Mouse (Mus musculus) liver, postnatal 0 days (tissue): Measurements from ENCODE around the gene Brap. TPM values are rescaled to one million over a fixed set of nuclear protein-coding genes. Genes with fewer than 3 reads are reported as not detected.
A peak's percentile ranks its signal among the peaks of the same experiment; 100 is the strongest.

Source experiments
- ATAC-seq: fragments of 200-750 bp; cut with Nextera tagmentation; 2 replicates; pipeline ENCODE4 v1.8.0; 2017; ENCODE audit warnings: mild to moderate bottlenecking, moderate library complexity
- DNase-seq: peaks from one replicate; pipeline ENCODE4 v3.0.0-alpha.2; 2016
- H3K27ac ChIP-seq: fragments of 300-500 bp; sonication (generic); 2 replicates; pipeline ENCODE4 v1.5.1; 2014; ENCODE audit warnings: antibody characterized with exemption, moderate library complexity, mild to moderate bottlenecking, low read depth
- H3K27me3 ChIP-seq: fragments of 300-500 bp; sonication (generic); 2 replicates; pipeline ENCODE4 v1.6.1; 2014; ENCODE audit warnings: low read length, control low read depth, mixed read lengths; ENCODE audit not compliant: insufficient read depth
- H3K36me3 ChIP-seq: fragments of 300-500 bp; sonication (generic); replicated peaks from 2 replicates; pipeline ENCODE4 v1.6.1; 2014; ENCODE audit warnings: mild to moderate bottlenecking, control low read depth, low read length, moderate library complexity, mixed read lengths; ENCODE audit not compliant: insufficient read depth
- H3K4me1 ChIP-seq: fragments of 300-500 bp; sonication (generic); 2 replicates; pipeline ENCODE4 v1.6.1; 2014; ENCODE audit warnings: antibody characterized with exemption, mild to moderate bottlenecking, control low read depth; ENCODE audit not compliant: insufficient read depth
- H3K4me2 ChIP-seq: fragments of 300-500 bp; sonication (generic); 2 replicates; pipeline ENCODE4 v1.6.1; 2014; ENCODE audit warnings: low read depth, mild to moderate bottlenecking, low read length, moderate library complexity, mixed read lengths
- H3K4me3 ChIP-seq: fragments of 300-500 bp; sonication (generic); 2 replicates; pipeline ENCODE4 v1.5.1; 2014; ENCODE audit warnings: low read depth, low read length
- H3K9ac ChIP-seq: fragments of 300-500 bp; sonication (generic); replicated peaks from 2 replicates; pipeline ENCODE4 v1.6.1; 2014; ENCODE audit warnings: mild to moderate bottlenecking, moderate library complexity
- H3K9me3 ChIP-seq: fragments of 300-500 bp; sonication (generic); 2 replicates; pipeline ENCODE4 v1.6.1; 2016; ENCODE audit warnings: mild to moderate bottlenecking, control low read depth, low read length, mixed read lengths
- CTCF ChIP-seq: sonication (generic); IDR thresholded peaks from 2 replicates; pipeline ENCODE4 v1.5.1; 2016; ENCODE audit warnings: antibody characterized with exemption, low read depth
- EP300 ChIP-seq: IDR thresholded peaks from 2 replicates; pipeline ENCODE4 v1.6.1; 2016; ENCODE audit warnings: antibody characterized with exemption, low read depth, mild to moderate bottlenecking
- WGBS: fragments of 180-500 bp; shearing (Covaris S2); extraction: QIAGEN DNeasy Blood & Tissue Kit; methylation state at CpG from one replicate; pipeline ENCODE4 v1.1.7; 2014; ENCODE audit not compliant: insufficient replicate concordance; 5-methylcytosine and 5-hydroxymethylcytosine counted together
- polyA plus RNA-seq: library from polyadenylated mRNA; unstranded; fragments of >200 nt; fragmentation: Nextera tagmentation; extraction: Ambion mirVana; gene quantifications from 2 replicates; pipeline ENCODE4 v1.2.1, GENCODE M21; 2015

Gene Brap
- polyA plus RNA-seq, 1 experiment from 2014 or later: 37.9 TPM

- H3K4me1 ChIP-seq: peaks cover 19% of the 10 kb centered on the region
- H3K36me3 ChIP-seq: no peaks in the 10 kb centered on the region
- H3K9me3 ChIP-seq: no peaks in the 10 kb centered on the region
- ATAC-seq: no peak
- H3K27me3 ChIP-seq: no peaks in the 10 kb centered on the region
- WGBS: under 1% methylated on average over 12 of the region's 12 CpGs
- peak overlapping the region; percentile 85 for H3K4me3 ChIP-seq
- no peak for TF ChIP-seq CTCF
- no peak for TF ChIP-seq EP300
- DNase-seq: no peak
- H3K27ac ChIP-seq: peak overlapping the region; percentile 95
- peak overlapping the region; percentile 94 for H3K4me2 ChIP-seq
- peak overlapping the region; percentile 93 for H3K9ac ChIP-seq
Observed at GRCm38 (mm10) chr5:121710851-121711173, 50.4 kb downstream of the Brap start.

- peak within 1 kb of the TSS; percentile 85 for H3K4me3 ChIP-seq
- TF ChIP-seq EP300: peak; percentile 41; the same call in 1 of the 2 replicates
- TF ChIP-seq CTCF: no peak
- H3K27ac ChIP-seq: peak within 1 kb of the TSS; percentile 95
- H3K9ac ChIP-seq: peak within 1 kb of the TSS; percentile 93
- DNase-seq (peak; percentile 88), ATAC-seq (peak; percentile 85)
- peak within 1 kb of the TSS; percentile 94 for H3K4me2 ChIP-seq
- H3K4me1 ChIP-seq: peaks cover 19% of the 10 kb centered on the region
- no peaks in the 10 kb centered on the region for H3K9me3 ChIP-seq
- H3K36me3 ChIP-seq: no peaks in the 10 kb centered on the region
- WGBS: 1% methylated on average over 42 of the region's 103 CpGs
- no peaks in the 10 kb centered on the region for H3K27me3 ChIP-seq
Observed at GRCm38 (mm10) chr5:121711174-121711927, 51.0 kb downstream of the Brap start, which contains the start of gene Atxn2. TSS of gene Atxn2 (plus strand) at chr5:121711337.

GRCm38 (mm10) chr5:121711928-121712231 lies 51.5 kb downstream of the Brap start:
- no peaks in the 10 kb centered on the region for H3K36me3 ChIP-seq
- H3K4me2 ChIP-seq: peak overlapping the region; percentile 94
- DNase-seq (no peak), ATAC-seq (peak; percentile 47)
- under 1% methylated on average over 26 of the region's 57 CpGs for WGBS
- peak overlapping the region; percentile 85 for H3K4me3 ChIP-seq
- H3K9ac ChIP-seq: peak overlapping the region; percentile 93
- H3K27ac ChIP-seq: peak overlapping the region; percentile 95
- no peaks in the 10 kb centered on the region for H3K27me3 ChIP-seq
- peaks cover 19% of the 10 kb centered on the region for H3K4me1 ChIP-seq
- TF ChIP-seq CTCF (no peak), EP300 (no peak)
- no peaks in the 10 kb centered on the region for H3K9me3 ChIP-seq

GRCm38 (mm10) chr5:121712232-121712933 lies 52.0 kb downstream of the Brap start:
- TF ChIP-seq EP300 (no peak), CTCF (no peak)
- Histone ChIP-seq H3K9ac (peak overlapping the region; percentile 93), H3K4me2 (peak overlapping the region; percentile 94), H3K4me1 (peaks cover 19% of the 10 kb centered on the region), H3K9me3 (no peaks in the 10 kb centered on the region), H3K27me3 (no peaks in the 10 kb centered on the region), H3K27ac (peak overlapping the region; percentile 95), H3K36me3 (no peaks in the 10 kb centered on the region), H3K4me3 (peak overlapping the region; percentile 85)
- peak; percentile 64 for DNase-seq
- WGBS: 0% methylated on average over 32 of the region's 66 CpGs
- ATAC-seq: peak; percentile 7

GRCm38 (mm10) chr5:121712934-121713538 lies 52.7 kb downstream of the Brap start:
- peak; percentile 54 for DNase-seq
- peaks cover 19% of the 10 kb centered on the region for H3K4me1 ChIP-seq
- TF ChIP-seq CTCF: 0 out of 2 replicates have a peak, but pooled peaks have one; percentile 16
- no peak for TF ChIP-seq EP300
- H3K9me3 ChIP-seq: no peaks in the 10 kb centered on the region
- H3K36me3 ChIP-seq: no peaks in the 10 kb centered on the region
- WGBS: 3% methylated on average over 32 of the region's 32 CpGs
- H3K4me3 ChIP-seq: peak overlapping the region; percentile 85
- peak overlapping the region; percentile 94 for H3K4me2 ChIP-seq
- ATAC-seq: no peak; the same call in 1 of the 2 replicates
- H3K9ac ChIP-seq: peak overlapping the region; percentile 93
- H3K27ac ChIP-seq: peak overlapping the region; percentile 95
- H3K27me3 ChIP-seq: no peaks in the 10 kb centered on the region

- H3K4me1 ChIP-seq: peaks cover 19% of the 10 kb centered on the region
- no peaks in the 10 kb centered on the region for H3K27me3 ChIP-seq
- DNase-seq (no peak), ATAC-seq (no peak)
- no peak for TF ChIP-seq EP300
- no peak for TF ChIP-seq CTCF
- H3K4me2 ChIP-seq: peak overlapping the region; percentile 94
- H3K36me3 ChIP-seq: no peaks in the 10 kb centered on the region
- no peaks in the 10 kb centered on the region for H3K9me3 ChIP-seq
- H3K9ac ChIP-seq: no peak overlapping the region
- peak overlapping the region; percentile 85; the same call in 1 of the 2 replicates for H3K4me3 ChIP-seq
- WGBS: 61% methylated on average over 1 of the region's 1 CpGs
- H3K27ac ChIP-seq: peak overlapping the region; percentile 95
Observed at GRCm38 (mm10) chr5:121714331-121714730, 54.0 kb downstream of the Brap start.
